ENCODE assay signal across 8 mouse cellular contexts in genomic region chr15:27659143-27659542, GRCm38 (mm10).
"Had no signal": no experiment of that assay in that cellular context is flagged by ENCODE, and none has a peak within 500 bp of the region (broad histone marks: within the 10 kb centered on the region; RNA-seq: fewer than 3 reads in every experiment).

No protein-coding gene starts in this region.

- H3K27ac ChIP-seq: left cerebral cortex, adult 2 months; limb, embryonic 15.5 days; liver, embryonic 13.5 days; lung, embryonic 15.5 days; macrophage; stomach, postnatal 0 days had no signal

- H3K4me2 ChIP-seq: limb, embryonic 15.5 days; liver, embryonic 13.5 days; lung, embryonic 15.5 days had no signal

- H3K9me3 ChIP-seq: limb, embryonic 15.5 days; liver, embryonic 13.5 days; lung, embryonic 15.5 days had no signal

- H3K4me1 ChIP-seq: limb, embryonic 15.5 days; lung, embryonic 15.5 days had no signal

- H3K36me3 ChIP-seq: lung, embryonic 15.5 days had no signal

- H3K27me3 ChIP-seq: limb, embryonic 15.5 days; liver, embryonic 13.5 days; lung, embryonic 15.5 days; megakaryocyte, embryonic 14.5 days had no signal

- H3K9ac ChIP-seq: limb, embryonic 15.5 days; liver, embryonic 13.5 days; liver, postnatal 0 days; lung, embryonic 15.5 days had no signal

- H3K4me3 ChIP-seq: left cerebral cortex, adult 2 months; limb, embryonic 15.5 days; liver, embryonic 13.5 days; lung, embryonic 15.5 days; megakaryocyte, embryonic 14.5 days had no signal
